Mouse (Mus musculus): Measurements from ENCODE around the gene Rfx3. TPM values are rescaled to one million over a fixed set of nuclear protein-coding genes. Genes with fewer than 3 reads are reported as not detected.

Rfx3 gene
- total RNA-seq (2021), result 1 to 10 TPM; 5.5 to 5.9 TPM

GRCm38 (mm10) chr19:28010471-28011395 lies at the start of gene Rfx3:
Gene Rfx3, minus strand, starts transcription at chr19:28011166.
- intact Hi-C loops (cut with DNase I), result loop anchor here (5.0 kb wide), 1 partner anchor 563 kb away; no protein-coding TSS in a partner anchor
- DNase-seq, result peak in 1 of 2 experiments; percentile 37

DNA sequence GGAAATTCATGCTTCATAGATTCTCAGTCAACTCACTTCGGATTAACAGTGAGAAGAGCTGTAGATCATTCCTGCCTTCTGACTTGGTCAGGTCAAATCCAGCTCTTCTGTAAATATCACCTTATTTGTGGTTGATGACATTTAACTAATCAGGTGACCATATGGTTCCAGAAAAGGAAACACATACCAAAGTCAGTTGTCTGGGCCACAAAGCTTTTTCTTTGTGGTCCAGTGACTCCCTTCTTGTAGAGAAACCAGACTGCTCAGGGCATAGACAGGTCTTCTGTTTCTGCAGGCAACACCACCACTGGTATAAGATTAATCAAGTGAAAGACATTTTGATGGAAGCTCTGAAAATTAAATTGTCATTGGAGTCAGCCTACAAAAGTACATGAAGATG lies 41.1 kb upstream of the Rfx3 start:
- intact Hi-C loops (cut with DNase I), result no loop called here
- DNase-seq, result no peak

DNA sequence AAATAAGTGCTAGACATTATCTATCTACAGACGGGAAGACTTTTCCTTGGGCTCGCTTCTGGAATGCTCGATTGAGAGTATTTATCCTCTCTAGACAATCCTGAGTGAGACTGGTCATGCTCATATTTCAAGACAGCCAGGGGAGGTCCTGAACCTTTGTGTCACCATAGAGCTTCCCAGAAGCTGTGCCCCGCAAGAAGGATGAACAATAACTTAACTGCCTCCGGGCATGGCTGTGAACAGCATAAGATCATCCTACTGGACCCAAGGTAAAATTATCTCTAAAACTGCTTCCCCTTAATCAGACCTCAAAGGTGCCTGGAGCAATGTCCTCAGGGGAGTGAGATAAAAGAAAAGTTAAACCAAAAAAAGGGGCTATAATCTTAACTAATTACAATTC lies 40.6 kb upstream of the Rfx3 start:
- intact Hi-C loops (cut with DNase I), result no loop called here
- no peak for DNase-seq

- intact Hi-C loops (cut with DNase I), result no loop called here
- no peak for DNase-seq
These were observed 38.3 kb upstream of the Rfx3 start for GRCm38 (mm10) chr19:28049280-28049679.

- DNase-seq, result no peak
- intact Hi-C loops (cut with DNase I), result no loop called here
These were observed 35.8 kb upstream of the Rfx3 start for GRCm38 (mm10) chr19:28046806-28047205.

GRCm38 (mm10) chr19:28044950-28045349 lies 34.0 kb upstream of the Rfx3 start:
- no peak for DNase-seq
- intact Hi-C loops (cut with DNase I), result no loop called here

DNA sequence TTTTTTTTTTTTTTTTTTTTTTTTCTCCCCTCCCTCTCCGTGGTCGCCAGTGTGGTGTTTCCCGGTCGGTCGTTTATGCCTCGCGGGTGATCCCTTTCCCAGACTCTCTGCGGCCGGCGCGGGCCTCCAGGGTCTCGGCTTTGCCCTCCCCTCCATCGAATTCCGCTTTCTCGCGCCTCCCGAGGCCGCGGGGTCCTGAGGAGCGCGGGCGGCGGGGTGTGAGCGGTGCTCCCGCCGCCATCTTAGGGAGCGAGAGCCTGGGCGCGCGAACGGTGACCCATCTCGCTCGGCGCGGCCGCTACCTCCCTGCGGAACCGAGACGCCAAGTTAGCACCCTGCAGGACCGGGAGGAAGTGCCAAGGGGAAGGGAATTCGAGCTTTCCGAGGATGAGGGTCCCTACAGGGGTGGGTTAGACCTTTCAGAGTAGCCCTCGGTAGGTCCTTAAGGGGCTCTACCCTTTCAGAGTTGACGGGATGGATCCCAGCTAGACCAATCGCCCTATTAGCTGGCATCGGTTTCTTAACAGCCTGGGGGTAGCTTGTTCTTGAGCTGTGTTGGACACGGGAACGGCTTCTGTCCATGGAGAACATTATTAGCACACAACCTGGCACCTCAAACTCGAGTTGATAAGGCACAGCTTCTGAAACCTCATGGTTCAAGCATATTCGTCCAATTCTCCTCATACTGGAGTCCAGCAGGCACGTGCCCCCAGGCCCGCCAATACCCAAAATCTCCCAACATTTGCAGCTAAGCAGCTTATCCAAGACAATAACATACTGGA lies 943 bp upstream of the Rfx3 start:
- intact Hi-C loops (cut with DNase I), result loop anchor here (5.0 kb wide), 1 partner anchor 565 kb away; no protein-coding TSS in a partner anchor
- peak; percentile 86 to 88 for DNase-seq

DNA sequence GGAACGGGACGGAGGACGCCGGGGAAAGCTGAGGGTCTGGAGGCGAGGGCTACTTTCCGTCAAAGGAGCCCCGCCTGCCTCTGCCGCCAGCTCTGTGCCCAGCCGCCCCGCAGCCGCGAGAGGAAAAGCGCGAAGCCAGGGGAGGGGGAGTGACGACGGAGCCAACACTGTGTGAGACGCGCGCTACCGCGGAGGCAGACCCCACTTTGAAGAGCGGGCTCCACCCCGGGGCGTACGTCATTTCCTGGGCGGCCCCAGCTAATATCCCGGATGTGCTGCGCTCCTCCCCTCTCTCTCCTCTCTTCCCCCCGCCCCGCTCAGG lies 391 bp upstream of the Rfx3 start:
- peak; percentile 95 for DNase-seq
- intact Hi-C loops (cut with DNase I), result loop anchor here (5.0 kb wide), 1 partner anchor 564 kb away; no protein-coding TSS in a partner anchor

DNA sequence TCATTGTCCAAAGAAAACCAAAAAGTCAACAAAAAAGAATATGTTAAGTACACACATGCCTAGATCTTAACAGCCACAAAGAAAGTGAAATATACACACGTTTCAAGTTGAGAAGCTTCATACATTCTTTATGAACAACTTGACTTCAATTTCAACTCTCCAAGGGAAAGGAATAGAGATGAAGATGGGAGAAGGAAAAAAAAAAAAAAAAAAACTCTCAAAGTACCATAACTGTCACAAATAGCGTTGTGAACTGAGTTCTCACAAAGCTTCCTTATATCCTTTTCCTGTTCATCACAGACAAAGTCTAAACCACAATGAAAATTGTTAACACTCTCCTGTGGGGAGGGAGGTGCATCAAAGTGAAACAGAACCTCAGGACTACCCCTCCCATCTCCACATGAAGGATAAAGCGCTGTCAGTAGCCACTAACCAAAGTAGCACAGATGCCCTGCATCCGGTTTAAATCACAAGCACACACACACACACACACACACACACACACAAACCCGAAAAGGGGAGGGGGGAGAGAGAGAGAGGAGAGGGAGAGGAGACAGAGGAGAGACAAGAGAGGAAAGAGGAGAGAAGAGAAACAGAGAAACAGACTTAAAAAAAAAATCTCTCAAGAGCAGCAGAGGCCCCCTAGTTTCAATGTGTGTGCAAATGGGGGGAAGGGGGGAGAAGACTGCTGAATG lies 1.2 kb downstream of the Rfx3 start:
- DNase-seq, result peak; percentile 30 to 46
- intact Hi-C loops (cut with DNase I), result loop anchor here (5.0 kb wide), 1 partner anchor 562 kb away; no protein-coding TSS in a partner anchor

GRCm38 (mm10) chr19:28004190-28004589 lies 6.8 kb downstream of the Rfx3 start:
- intact Hi-C loops (cut with DNase I), result no loop called here

DNA sequence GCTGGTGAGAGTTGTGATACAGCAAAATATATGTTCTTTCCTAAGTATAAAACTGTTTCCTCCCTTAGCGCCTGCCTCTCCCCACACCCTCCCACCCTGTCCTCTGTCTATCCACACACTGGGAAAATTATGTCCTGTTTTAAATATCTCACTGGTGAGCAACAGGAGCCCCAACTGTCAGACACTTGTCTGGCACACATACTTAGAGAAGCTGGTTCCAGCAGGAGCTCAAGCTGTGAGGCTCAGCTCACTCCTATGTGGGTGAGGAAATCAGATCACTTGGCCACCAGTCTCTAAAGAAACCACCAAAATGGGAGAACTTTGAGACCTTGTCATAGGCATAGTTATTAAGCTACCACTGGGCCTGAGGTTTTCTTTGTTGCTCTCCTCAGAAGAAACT lies 7.5 kb downstream of the Rfx3 start:
- intact Hi-C loops (cut with DNase I), result no loop called here
- DNase-seq, result peak; percentile 29 to 37

More at GRCm38 (mm10) chr19:28004190-28004589, 6.8 kb downstream of the Rfx3 start:
- no peak for DNase-seq

- no peak for DNase-seq
- intact Hi-C loops (cut with DNase I), result no loop called here
These were observed 8.3 kb downstream of the Rfx3 start for GRCm38 (mm10) chr19:28002708-28003107.

- no peak for DNase-seq
- intact Hi-C loops (cut with DNase I), result no loop called here
These were observed 18.2 kb downstream of the Rfx3 start for GRCm38 (mm10) chr19:27992800-27993199.

DNA sequence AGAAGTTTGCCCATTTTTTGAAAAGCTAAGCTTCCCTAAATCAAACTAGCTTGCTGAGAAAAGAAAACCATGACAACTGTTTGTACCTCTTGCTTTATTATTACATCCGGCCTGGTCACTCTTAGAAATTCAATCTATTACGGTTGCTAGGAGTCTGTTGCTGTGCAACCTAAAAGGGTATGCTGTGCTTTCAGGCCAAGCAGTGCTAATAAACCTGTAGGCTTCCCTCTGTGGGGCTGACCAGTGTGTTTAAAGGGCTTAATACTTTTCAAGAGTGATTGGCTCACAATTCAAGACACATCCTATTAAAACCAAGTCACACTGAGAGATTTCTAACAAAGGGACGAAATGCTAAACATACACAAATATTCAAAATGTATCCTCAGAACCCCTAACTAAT lies 22.2 kb downstream of the Rfx3 start:
- intact Hi-C loops (cut with DNase I), result no loop called here
- DNase-seq, result no peak

DNA sequence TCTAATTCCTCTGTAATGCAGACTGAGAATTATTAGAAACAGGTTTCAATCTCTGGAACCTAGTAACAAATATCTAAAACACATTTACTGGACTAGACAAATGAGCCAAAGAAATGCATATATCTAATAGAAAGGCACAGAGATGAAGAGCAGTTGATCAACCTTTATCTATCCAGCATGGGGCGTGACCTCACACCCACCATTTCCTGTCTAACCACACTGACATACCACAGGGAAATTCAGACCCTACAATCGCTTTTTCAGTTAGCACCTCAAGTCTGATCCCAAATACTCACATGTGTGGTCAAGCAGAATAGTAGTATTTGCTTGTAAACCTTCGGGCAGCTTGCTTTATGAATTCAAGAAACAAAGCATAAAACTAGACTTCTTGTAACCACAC lies 43.4 kb downstream of the Rfx3 start:
- intact Hi-C loops (cut with DNase I), result no loop called here
- no peak for DNase-seq

DNA sequence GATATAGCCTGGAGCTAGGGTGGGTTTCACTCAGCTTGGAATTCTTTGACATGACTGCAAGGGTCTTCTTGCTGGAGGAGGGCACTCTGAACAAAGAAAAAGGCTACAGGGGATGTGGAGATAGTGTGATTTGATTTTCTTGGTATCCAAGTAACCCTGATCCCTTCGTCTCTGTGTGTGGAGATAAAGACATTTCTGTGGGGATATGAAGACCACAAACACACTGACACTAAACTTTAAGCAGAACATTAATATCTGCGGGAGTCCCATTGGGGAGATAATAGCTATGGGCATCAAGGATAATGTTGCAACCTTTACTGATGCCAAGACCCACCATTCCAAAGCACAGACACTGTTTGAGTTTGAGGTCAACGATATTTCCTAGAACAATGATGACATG lies 49.7 kb downstream of the Rfx3 start:
- intact Hi-C loops (cut with DNase I), result no loop called here
- DNase-seq, result no peak

DNA sequence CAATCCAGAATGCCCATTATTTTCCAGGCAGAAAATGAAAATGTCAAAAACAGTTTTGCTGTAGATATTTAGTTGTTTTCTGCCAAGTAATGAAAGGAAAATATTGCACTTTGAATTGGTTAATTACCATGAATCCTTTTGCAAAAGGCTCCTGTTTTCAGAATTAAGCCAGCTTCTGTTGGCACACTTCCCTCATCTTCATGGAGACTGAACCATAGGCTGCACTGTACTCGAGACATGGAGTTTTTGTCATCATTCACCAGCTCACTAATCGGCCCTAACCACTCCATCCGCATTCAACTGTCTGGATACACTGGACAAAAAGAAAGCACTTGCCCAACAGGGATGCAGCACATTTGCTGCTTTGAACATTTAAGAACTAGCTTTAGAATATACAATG lies 75.5 kb downstream of the Rfx3 start:
- intact Hi-C loops (cut with DNase I), result no loop called here
- no peak for DNase-seq

DNA sequence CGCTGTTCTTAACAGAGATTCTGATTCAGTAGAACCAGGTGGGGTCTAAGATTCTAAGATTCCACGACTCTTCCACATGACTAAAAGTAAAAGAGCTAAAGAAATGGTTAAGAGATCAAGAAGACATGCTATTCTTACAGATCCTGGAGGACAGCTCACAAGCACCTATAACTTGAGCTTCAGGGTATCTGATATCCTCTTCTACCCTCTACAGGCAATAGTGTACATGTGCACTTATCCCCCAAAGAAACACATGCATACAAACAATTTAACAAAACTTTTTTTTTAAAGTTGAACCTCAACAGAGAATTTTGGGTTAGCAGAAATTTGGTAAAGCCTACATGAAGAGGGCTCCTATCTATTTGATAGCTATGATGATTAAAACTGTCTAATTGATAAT lies 79.8 kb downstream of the Rfx3 start:
- DNase-seq, result no peak
- intact Hi-C loops (cut with DNase I), result no loop called here

DNA sequence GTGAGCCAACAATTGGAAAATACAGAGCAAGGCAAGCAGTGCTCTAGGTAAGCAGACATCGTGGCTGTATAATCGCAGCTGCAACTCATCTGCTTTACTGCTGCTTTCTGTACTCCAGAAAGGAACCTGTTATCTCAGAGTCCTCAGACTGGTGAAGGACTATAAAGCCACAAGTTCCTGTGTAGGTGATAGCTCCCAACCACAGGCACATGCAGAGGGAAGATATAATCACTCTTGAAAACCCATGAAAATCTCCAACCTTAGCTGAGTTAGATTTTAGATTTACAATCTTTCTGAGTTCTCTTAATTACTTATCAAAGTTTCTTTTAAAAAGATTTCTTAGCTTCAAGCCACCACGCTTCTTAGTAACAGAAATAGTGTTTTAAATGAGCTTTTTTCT lies 84.6 kb downstream of the Rfx3 start:
- intact Hi-C loops (cut with DNase I), result no loop called here
- no peak for DNase-seq

GRCm38 (mm10) chr19:27919040-27919439 lies 91.9 kb downstream of the Rfx3 start:
- no peak for DNase-seq
- intact Hi-C loops (cut with DNase I), result no loop called here

DNA sequence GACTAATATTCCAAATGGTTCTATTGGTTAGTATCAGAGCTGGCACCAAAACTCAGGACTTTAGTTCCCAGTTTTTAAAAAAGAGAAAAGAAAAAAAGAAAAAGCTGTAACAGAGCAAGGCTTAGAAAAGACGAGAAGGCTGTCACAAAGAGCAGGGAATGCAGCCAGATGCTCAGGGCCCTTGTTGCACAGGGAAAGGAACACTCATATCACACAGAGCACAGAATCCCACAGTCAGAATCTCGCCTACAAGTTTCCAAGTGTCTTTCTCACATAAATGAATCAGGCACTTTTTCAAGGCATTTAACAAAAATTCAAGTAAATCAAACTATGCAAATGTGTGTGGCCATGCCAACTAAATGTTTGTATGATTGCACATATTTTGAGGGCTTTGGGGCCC lies 94.5 kb downstream of the Rfx3 start:
- intact Hi-C loops (cut with DNase I), result no loop called here

More for the DNA sequence above, 94.5 kb downstream of the Rfx3 start:
- DNase-seq, result no peak
